ENCODE assay signal across 14 mouse cellular contexts in the genomic region with DNA sequence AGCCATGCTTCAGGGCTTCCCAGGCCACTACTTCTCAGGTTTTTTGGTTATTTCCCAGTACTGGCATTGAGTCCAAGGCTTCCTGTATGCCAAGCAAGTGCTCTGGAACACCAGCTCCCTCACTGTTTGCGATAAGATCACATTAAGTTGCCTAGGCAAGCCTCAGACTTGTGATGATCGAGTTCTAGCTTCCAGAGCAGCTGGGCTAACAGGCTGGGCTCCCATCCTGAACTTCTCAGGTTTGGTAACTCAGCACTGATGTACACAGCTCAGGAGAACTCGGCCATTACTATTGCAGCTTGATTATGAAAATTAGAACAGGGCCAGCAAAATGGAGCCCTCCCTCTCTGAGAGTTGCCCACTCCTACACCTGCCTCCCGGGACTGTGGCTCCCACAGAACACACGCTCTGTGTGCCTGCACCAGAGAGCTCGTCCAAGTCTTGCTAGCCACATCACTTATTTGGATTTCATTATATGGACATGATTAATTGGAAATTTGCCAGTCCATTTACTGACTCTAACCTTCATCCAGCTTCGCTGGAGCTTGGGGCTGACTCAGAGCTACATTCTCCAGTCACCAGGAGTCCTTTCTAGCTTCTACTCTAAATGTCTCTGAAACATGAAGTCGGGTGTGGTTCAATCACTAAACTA. TPM values are rescaled to one million over a fixed set of nuclear protein-coding genes. Genes with fewer than 3 reads are reported as not detected.
A peak's percentile ranks its signal among the peaks of the same experiment; 100 is the strongest.
DNase-seq lines count a peak whose midpoint lies in the region; ATAC-seq lines count a peak whose summit lies in the region.
"Had no signal": no experiment of that assay in that cellular context is flagged by ENCODE, and none has a peak within 500 bp of the region (broad histone marks: within the 10 kb centered on the region; RNA-seq: fewer than 3 reads in every experiment).

No protein-coding gene starts in this region.

- peaks cover 19% of the 10 kb centered on the region for H3K4me1 ChIP-seq in limb, embryonic 12.5 days (replicated peaks)
- peaks cover 11% of the 10 kb centered on the region for H3K4me1 ChIP-seq in limb, embryonic 10.5 days
- H3K4me1 ChIP-seq in stomach, embryonic 15.5 days, result no peaks in the 10 kb centered on the region

- no peak overlapping the region for H3K4me2 ChIP-seq in limb, embryonic 12.5 days
- H3K4me2 ChIP-seq in stomach, embryonic 15.5 days, result no peak overlapping the region
- H3K4me2 ChIP-seq: liver, embryonic 15.5 days had no signal

- H3K27ac ChIP-seq in limb, embryonic 12.5 days, result 0 out of 2 replicates have a peak overlapping the region, but pooled peaks have one; percentile 35
- no peak overlapping the region for H3K27ac ChIP-seq in limb, embryonic 10.5 days
- H3K27ac ChIP-seq in stomach, embryonic 15.5 days, result no peak overlapping the region
- H3K27ac ChIP-seq: liver, embryonic 15.5 days; macrophage had no signal

- H3K27me3 ChIP-seq in limb, embryonic 12.5 days, result no peaks in the 10 kb centered on the region
- no peaks in the 10 kb centered on the region for H3K27me3 ChIP-seq in limb, embryonic 10.5 days (ENCODE audit: low read depth, poor library complexity, severe bottlenecking)
- no peaks in the 10 kb centered on the region for H3K27me3 ChIP-seq in stomach, embryonic 15.5 days (replicated peaks)
- H3K27me3 ChIP-seq: liver, embryonic 15.5 days had no signal

- peak; percentile 22 for DNase-seq in gastrocnemius, adult 18-20 months (ENCODE audit: low spot score)
- DNase-seq in gastrocnemius, postnatal 25 days, result no peak
- DNase-seq in limb, embryonic 10.5 days (ENCODE audit: low spot score), result no peak
- peak; percentile 12 for DNase-seq in brain, adult 2 months (ENCODE audit: low read depth, low spot score)
- DNase-seq in right cerebral cortex, adult 18-20 months, result no peak
- DNase-seq: cerebellum, adult 2 months; gastrocnemius, postnatal 36 days; heart, postnatal 10 days; kidney, adult 11 months; thymus, postnatal 36 days had no signal

- H3K4me3 ChIP-seq in limb, embryonic 12.5 days (replicated peaks), result no peak overlapping the region
- H3K4me3 ChIP-seq in limb, embryonic 10.5 days, result no peak overlapping the region
- no peak overlapping the region for H3K4me3 ChIP-seq in stomach, embryonic 15.5 days (replicated peaks)
- H3K4me3 ChIP-seq: liver, embryonic 15.5 days had no signal

- 70% methylated on average over 8 of the region's 8 CpGs for WGBS in limb, embryonic 12.5 days
- WGBS in limb, embryonic 10.5 days, result 85% methylated on average over 8 of the region's 8 CpGs
- WGBS in stomach, embryonic 15.5 days, result 61% methylated on average over 8 of the region's 8 CpGs

- H3K36me3 ChIP-seq in limb, embryonic 12.5 days, result no peaks in the 10 kb centered on the region
- H3K36me3 ChIP-seq in limb, embryonic 10.5 days, result no peaks in the 10 kb centered on the region
- H3K36me3 ChIP-seq in stomach, embryonic 15.5 days, result no peaks in the 10 kb centered on the region; the same call in 1 of the 2 replicates
- H3K36me3 ChIP-seq: liver, embryonic 15.5 days had no signal

- no peak for ATAC-seq in limb, embryonic 12.5 days (ENCODE audit: insufficient number of reproducible peaks, insufficient read depth, low FRiP score, low TSS enrichment, low read depth)
- peak; percentile 35; the same call in 1 of the 2 replicates for ATAC-seq in stomach, embryonic 15.5 days (ENCODE audit: insufficient read depth, low FRiP score, low read depth)

- no peak overlapping the region for H3K9ac ChIP-seq in limb, embryonic 12.5 days (replicated peaks)
- H3K9ac ChIP-seq in stomach, embryonic 15.5 days, result no peak overlapping the region
- H3K9ac ChIP-seq: liver, embryonic 15.5 days had no signal

- H3K9me3 ChIP-seq in limb, embryonic 12.5 days, result no peaks in the 10 kb centered on the region
- H3K9me3 ChIP-seq in limb, embryonic 10.5 days (replicated peaks), result no peaks in the 10 kb centered on the region
- no peaks in the 10 kb centered on the region for H3K9me3 ChIP-seq in stomach, embryonic 15.5 days
- H3K9me3 ChIP-seq: liver, embryonic 15.5 days had no signal

RNA-seq across cellular contexts. Expression of a gene that starts 14.5 kb away (rescaled TPM):
- total RNA-seq in gastrocnemius, adult 18-20 months (2021), result 10 to 100 TPM; 13.1 to 16.3 TPM
- 10 to 100 TPM; 11.5 to 13.1 TPM for total RNA-seq in gastrocnemius, postnatal 25 days (2021)
- polyA plus RNA-seq in limb, embryonic 12.5 days (2016; fragmentation: Nextera tagmentation; extraction: Ambion mirVana), result 3.1 and 3.9 TPM in 2 replicates
- polyA plus RNA-seq in limb, embryonic 10.5 days (2016; fragmentation: Nextera tagmentation; extraction: Ambion mirVana), result 2.0 and 2.3 TPM in 2 replicates
- 4.3 and 5.3 TPM in 2 replicates for polyA plus RNA-seq in stomach, embryonic 15.5 days (2015; fragmentation: Nextera tagmentation; extraction: Ambion mirVana)

Comparison
In these comparisons a context has a peak if more than half of its experiments do, and no peak if none do; other contexts are left out.
1. DNase-seq: peak in gastrocnemius, adult 18-20 months (single experiment) and brain, adult 2 months (single experiment); none in gastrocnemius, postnatal 25 days (single experiment), limb, embryonic 10.5 days (single experiment) and right cerebral cortex, adult 18-20 months (single experiment).